Mouse (Mus musculus) cerebellum, adult 11 months (tissue): ENCODE results near the gene Hist1h4k.
"Not testable (repeated sequence)": the region's sequence is repeated elsewhere in the genome, so short reads cannot be mapped to it uniquely, and the experiment has no call there.

Experiments used
- DNase-seq: peaks from one replicate; pipeline ENCODE4 v3.0.0; 2022

Gene Hist1h4k

GRCm38 (mm10) chr13:21717397-21718357 is 32.6 kb downstream of the Hist1h4k start, which contains the start of gene Hist1h3h:
TSS of gene Hist1h3h (plus strand) at chr13:21717659.
- DNase-seq = peak; percentile 73

- not testable (repeated sequence) for DNase-seq
These were observed 33.5 kb downstream of the Hist1h4k start for GRCm38 (mm10) chr13:21716540-21717391.

- DNase-seq = peak; percentile 79
These were observed 34.3 kb downstream of the Hist1h4k start, which contains the start of the genes Hist1h2bl and Hist1h2ai for GRCm38 (mm10) chr13:21715864-21716539. TSS of gene Hist1h2bl (minus strand) at chr13:21716143. TSS of gene Hist1h2ai (plus strand) at chr13:21716422.

- no peak for DNase-seq
These were observed 35.0 kb downstream of the Hist1h4k start for GRCm38 (mm10) chr13:21715131-21715863.

GRCm38 (mm10) chr13:21714725-21715124 is 35.6 kb downstream of the Hist1h4k start:
- DNase-seq = peak; percentile 55

- DNase-seq = no peak
These were observed 38.6 kb downstream of the Hist1h4k start for GRCm38 (mm10) chr13:21711698-21712097.

GRCm38 (mm10) chr13:21710821-21711525 is 39.3 kb downstream of the Hist1h4k start:
- DNase-seq = peak; percentile 79

- DNase-seq = peak; percentile 83
These were observed 40.1 kb downstream of the Hist1h4k start for GRCm38 (mm10) chr13:21710031-21710711.

GRCm38 (mm10) chr13:21706669-21707068 is 43.6 kb downstream of the Hist1h4k start:
- DNase-seq = no peak
